Mouse (Mus musculus) layer of hippocampus, adult 18-20 months (tissue): ENCODE data around the gene Rasl10b. TPM values are rescaled to one million over a fixed set of nuclear protein-coding genes. Genes with fewer than 3 reads are reported as not detected.

Experiments
- DNase-seq, 2 experiments: peaks; one replicate each; pipeline ENCODE4 v3.0.0; 2022; ENCODE audit warnings: low spot score in 2 of 2
- total RNA-seq, 2 experiments: library from RNA; stranded (reverse); gene quantifications; 2 replicates each; pipeline ENCODE4 v1.2.3; 2021

Rasl10b gene
- total RNA-seq, 2 experiments from 2014 or later: 243 to 245 TPM

DNA sequence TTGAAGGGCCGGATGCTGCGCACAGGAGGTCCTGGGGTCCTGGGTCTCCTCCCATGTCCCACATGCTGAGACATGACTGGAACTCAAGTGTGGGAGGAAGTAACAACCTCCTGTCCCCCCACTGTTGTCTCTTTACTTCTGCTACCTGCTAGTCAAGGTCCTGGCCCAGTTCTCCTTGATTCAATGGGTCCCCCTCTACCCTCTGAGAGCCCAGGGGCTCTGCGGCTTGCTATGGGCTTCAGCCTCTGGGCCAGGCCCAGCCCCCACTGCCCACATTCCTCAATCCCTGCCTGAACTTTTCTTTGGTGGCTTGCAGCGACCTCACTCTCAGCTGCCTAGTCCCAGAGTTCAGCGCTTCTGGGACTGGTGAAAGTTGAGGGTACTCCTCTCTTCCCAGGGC lies 20.4 kb downstream of the Rasl10b start, which contains the start of gene Gas2l2:
Gene Gas2l2 (minus strand): TSS at position 101 of the 400 bp plus-strand sequence.
- DNase-seq: no peak

DNA sequence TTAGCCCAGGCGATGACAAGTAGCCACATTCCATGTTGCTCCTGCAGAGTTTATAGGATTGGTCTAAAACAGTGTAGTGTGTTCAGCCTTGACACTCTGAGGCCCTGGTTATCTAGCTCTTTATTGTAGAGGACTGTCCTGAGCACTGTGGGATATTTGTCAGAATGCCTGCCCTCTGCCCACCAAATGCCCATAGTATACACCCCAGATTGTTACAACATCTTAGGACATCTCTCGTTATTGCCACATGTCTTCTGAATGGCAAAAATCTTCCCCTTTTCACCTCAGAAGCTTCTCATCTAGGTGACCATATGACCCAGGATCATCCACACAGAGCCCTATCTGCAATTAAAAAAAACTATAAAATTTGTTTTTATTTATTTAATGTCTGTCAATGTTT lies 23.6 kb downstream of the Rasl10b start:
- no peak for DNase-seq

DNA sequence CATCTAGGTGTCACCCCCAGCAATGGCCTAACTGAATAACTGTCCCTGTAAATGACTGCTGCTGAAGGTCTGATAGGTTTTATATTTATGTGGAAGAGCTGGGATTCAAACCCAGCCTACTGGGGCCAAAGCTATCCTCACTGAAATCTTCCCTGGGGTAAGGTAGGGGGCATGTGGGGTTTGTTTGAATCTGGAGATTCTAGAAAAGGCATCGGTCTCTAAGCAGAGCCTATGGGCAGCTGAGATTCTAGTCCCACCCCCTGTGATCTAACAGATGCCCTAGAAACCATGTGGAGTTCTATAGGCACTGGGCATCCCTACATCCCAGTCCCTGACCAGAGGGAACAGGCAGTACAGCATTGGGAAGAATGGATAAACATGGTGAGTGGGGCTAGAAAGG lies 28.4 kb downstream of the Rasl10b start, which contains the start of gene 1700020L24Rik:
Gene 1700020L24Rik (plus strand): TSS at position 301 of the 400 bp plus-strand sequence.
- DNase-seq: no peak

DNA sequence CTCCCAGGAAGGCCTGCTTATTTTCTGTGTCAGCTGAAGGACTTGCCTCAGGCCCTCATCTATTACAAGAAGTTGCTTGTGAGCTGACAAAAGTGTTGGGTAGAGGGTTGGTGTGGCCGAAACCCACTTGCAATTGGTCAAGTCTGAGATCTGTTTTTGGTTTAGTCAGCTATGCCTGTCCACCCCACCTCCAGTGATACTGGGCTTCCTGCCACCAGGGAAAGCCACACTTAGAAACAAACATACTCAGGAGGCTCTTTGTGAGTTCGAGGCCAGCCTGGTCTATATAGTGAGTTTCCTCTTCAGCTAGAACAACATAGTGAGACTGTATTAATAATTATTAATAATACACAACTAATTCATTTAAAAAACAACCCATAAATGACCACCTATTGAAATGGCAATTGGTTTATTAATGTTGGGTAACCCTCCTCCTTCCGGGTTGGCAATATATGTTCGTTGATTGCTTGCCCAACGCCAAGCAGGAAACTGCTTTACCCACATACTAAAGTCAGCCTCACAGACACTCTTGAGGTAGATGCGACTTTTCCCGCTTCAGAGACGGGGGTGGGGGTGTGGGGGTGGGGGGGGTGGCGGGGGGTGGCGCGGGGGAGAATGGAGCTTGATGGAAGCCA lies 30.6 kb downstream of the Rasl10b start:
- DNase-seq: no peak

DNA sequence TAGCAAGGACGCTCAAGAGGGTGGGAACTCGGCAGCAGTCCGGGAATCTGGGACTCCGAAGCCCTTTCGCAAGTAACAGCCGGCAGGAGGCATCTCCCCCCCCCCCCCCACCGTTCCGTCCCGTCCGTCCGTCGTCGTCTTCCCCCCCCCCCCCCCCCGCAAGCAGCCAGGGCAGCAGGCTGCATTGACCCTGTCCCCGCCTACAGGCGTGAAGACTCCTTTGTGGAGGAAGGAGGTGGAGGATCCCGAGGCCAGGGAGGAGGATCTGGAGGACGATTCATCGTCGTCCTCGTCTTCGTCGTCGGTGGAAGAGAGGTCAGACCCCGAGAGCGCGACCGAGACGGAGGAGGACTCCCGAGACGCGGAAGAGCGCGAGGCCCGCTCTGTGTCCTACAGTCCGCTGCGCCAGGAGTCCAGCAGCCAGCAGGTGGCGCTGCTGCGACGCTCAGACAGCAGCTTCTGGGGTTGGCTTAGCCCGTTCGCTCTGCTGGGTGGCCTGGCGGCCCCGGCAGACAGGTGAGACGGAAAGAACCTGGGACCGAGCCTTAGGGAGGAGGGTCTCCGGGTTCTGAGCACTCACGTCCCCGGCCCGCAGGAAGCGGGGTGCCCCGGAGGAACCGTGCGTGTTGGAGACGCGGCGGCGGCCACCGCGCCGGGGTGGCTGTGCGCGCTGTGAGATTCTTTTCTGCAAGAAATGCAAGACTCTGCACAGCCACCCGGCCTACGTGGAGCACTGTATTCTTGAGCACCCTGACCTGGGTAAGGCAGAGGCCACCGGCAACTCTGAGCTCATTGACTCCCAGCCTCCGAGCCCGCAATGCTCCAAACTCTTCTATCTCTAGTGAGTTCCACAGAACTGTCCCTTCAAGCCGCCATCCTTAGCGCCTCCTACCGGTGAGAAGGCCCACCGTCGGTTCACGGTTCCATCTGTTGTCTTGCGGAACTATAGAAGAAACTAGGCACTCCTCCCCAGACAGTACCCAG lies 31.4 kb downstream of the Rasl10b start:
- DNase-seq: peak; percentile 74 to 91

DNA sequence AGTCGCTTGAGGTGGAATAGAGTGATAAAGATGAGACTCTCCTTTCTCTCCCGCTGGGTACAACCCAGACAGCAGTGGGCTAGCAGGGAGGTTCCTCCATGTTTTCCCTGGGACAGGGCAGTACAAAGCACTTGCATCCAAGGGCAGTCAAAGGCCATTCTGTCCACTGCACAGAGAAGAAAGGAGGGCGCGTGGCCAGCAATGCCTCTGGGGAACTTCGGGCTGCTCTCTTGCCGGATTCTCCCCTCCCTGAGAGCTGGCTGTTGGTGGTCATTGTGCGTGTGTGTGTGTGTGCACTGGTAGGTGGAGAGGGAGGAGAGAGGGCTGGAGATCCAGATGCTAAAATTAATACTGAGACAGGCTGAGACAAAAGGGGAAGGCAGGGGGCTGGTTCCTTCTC lies 32.3 kb downstream of the Rasl10b start:
- no peak for DNase-seq

DNA sequence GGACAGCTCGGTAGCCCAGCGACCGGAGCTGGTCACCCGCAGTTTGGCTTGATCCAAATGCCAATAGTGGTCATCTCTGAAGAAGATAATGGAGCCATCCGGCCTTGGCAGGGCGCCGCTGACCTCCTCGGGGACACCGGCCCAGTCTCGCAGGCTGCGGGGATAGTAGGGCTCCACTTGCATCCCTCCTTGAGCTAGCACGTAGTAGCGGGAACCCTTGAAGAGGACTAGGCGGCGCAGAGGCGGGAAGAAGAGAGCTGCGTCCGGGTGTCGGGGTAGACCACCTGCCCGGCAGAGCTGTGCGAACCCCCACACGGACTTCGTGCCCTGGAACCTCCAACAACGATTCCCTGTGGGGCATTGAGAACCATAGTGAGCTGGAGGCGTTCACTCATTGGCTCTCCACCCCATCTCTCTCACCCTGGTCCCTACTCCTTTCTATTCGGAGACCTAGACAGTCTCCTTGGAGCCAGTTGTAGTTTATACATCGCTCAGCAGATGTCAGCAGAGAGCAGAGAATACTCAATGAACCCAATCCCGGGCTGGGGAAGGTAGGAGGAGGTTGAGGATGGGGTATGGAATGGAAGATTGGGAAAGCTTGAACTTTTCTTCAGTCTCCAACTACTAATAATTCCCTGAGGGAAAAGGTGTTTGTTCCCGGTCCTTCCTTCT lies 33.8 kb downstream of the Rasl10b start:
- DNase-seq: peak; percentile 55 to 88

DNA sequence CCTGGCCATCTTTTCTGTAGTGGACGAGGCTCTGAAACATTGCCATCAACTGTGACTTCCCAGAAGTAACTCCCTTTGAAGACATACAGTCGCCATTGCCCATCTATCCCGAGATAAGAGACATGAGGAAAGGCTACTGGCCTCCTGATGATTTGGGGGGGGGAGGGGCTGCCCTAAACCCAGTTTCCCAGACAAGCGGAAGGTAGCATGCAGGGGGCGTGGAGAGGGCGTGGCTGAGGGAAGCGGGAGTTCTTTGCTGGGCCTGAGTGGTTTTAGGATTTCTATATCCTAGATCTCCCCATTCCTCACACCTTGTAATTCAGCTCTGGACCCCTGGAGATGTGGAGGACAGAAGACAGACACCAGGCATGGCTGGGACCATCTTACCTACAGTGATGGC lies 34.9 kb downstream of the Rasl10b start:
- no peak for DNase-seq

DNA sequence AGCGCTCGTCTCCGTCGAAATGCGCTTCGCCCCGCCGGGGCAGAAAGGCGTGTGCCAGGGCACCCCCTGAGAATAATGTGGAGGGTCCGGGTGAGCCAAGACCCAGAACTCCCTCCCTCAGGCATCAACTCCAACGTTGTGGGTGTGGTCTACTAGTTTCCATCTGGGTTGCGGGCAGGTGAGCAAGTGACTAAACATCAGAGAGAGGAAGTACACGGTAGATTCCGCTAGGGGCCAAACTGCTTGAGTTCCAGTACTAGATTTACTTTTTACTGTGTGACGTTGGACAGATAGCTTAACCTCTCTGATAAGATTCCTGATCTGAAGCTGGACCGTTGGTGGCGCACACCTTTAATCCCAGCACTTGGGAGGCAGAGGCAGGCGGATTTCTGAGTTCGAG lies 36.1 kb downstream of the Rasl10b start:
- no peak for DNase-seq

DNA sequence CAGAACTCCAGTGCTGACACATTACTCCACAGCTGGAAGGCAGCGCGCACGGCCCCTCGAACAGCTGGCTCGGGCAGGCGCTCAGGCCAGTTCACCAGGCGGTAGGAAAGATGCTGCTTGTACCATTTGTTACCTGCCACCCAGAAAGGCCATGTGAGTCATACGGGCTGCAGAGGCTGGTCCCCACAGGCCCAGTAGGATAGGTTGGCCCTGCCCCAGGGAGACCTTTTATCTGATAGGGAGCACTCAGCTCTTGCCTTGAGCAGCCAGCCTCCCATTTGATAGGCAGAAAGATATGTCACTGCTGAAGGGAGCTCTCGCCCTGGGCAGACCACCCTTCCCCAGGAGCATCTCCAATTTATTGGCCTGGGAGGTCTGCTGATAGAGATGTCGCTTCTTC lies 38.7 kb downstream of the Rasl10b start:
- no peak for DNase-seq

DNA sequence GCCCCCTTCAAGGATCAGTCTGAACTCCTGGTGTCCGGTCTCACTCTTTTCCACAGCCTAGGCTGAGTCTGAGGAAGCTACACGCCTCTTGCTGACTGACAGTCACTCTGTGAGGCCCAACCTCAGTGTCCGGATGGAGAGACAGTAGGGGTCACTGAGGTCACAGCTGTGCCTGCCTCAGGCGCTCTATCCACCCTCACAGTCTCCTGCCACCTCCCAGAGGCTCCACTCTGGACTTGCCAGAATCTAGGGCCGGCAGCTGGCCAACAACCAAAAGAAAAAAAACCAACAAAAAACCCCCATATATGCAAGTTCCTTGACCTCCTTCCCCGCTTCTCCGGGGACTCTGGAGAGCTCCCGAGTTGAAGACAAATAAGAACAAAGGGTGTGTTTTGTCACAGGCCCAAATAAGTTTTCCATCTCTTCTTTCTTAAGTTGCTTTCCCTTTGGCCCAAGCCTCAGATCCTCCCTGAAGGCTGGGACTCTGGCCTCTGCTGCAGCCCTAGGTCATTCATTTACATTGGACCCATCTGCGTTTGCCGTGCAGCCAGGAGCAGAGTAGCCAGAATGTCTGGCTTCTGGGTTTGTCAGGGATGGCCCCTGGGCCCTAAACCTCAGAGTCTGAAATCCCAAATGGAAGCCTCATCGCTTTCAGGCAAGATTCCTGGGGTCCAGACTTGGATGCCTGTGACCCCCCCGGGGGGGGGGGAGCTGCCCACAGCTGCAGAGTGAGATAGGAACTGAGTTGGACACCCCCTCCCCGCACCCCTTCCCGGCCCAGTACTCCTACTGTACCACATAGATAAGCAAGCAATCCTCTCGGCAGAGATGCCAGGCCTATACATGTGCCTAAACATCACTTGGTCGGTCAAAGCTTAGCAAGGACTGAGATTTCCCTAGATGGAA lies 39.3 kb downstream of the Rasl10b start:
- DNase-seq: no peak

DNA sequence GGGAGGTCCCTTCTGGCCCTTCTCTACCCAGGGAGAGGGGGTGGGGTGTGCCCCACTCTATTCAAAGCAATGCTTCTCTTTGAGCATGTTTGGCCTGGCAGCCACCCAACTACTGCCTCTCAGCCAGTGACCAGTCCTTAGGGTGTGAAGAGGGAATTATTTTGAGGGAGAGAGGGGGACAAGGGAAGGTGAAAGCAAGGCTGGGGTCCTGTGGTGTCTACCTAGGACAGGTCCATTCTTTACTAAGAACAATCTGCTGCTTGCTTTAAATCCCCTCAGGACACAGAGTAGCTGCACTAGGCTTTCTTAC lies 39.9 kb downstream of the Rasl10b start:
- DNase-seq: no peak

DNA sequence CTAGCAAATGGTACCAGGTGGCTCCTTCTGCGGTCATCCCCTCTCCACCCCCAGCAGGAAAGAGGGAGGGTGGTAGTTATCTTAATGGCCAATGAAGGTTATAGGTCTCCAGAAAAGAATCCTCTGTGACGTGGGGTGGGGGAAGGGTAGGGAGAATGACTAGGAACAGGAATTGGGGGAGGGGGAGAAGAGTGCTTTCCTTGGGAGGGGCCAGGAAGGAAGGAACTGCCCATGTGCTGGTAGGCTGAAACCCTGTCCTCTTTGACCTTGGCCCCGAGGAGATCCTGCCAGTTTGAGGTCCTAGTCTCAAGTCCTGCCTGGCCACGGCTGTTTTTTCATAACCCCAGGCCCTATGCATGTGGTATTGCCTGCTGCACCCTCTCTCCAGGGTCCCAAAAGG lies 40.4 kb downstream of the Rasl10b start:
- DNase-seq: no peak

DNA sequence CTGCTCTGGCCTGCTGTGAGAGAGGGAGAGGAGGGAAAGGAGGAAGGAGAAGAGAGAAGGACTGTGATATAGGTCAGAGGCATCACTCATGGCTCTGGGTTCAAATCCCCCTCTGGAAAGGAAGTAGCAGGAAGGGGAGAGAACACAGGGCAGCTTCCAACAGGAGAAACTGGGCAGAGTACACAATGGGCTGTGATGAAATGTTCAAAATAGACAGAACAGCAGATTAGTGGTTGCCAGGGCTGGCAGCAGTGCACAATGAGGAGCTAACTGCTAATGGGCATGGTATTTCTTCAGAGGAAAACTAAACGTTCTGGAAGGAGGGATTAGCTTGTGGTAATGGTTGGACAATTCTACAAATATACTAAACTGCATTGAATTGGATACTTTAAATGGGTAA lies 41.6 kb downstream of the Rasl10b start:
- DNase-seq: peak in 1 of 2 experiments; percentile 34

DNA sequence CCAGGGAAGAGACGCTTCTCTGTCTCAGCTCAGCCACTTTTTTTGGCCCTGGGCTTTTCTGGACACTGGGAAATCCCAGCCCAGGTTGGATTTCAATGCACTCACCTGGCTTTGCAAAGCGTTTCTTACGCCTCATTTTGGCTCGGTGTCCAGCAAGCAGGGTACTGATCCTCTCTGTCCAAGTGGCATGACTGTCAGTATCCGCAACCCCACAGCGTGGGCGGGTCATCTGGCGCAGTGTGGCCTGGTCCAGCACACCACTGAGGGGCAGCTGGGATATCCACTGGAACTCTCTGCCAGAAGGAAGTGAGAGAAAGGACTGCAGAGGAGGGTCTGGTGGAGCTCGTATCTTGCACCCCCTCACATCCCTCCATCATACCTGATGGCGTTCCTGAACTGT lies 42.3 kb downstream of the Rasl10b start:
- DNase-seq: no peak

DNA sequence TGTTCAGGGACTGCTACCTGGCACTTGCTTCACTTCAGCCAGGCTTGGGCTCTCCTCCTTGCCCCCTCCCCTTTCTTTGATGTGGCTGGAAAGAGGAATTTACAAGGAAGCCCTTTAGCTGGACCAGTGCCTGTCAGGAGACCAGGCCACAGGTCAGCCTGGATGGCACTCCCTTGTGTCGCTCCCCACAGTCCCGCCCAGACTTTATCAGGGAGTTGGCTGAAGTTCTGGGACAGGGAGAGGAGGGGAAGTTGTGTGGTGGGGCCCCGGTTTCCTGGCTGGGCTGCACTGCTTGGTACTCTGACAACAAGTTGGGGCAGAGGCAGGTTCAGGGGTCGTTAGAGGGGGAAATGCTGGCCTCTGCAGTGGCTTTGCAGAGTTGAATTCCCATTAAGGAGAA lies 45.6 kb downstream of the Rasl10b start:
- no peak for DNase-seq

DNA sequence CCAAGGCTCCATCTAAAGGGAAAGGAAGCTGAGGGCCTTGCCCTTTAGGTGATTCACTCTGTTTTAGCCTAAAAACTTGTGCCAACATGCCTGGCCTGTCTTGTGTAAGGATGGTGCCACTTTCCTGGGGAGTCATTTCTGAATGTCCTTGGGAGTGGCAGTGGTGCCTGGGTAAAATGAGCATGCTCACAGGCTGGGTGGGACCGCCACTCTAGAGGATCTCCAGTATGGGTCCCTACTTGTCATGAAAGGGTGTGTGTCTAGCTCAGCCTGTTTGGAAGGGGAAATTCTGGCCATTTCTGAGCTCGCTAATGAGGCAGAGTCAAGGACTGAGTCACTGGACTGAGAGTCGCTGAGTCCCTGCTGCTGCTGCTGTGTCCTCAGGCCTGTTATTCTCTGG lies 46.7 kb downstream of the Rasl10b start:
- DNase-seq: no peak

DNA sequence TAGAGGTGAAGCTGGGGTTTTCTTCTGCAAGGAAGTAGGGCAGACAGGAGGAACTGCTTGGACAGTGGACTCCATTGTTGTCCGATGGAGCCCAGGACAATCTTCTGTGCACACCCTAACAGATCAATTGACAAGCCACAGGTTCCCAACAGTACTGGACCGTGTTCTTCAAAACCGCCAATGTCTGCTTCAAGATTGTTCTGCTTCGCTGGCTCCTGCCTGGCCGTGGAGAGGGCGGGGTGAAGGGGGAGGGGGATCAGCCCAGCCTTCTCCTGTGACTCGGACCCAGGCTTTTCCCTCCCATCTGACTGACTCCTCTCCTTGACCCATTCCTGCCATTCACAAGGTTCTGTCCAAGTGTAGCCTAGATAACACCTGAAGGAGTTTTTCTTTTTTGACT lies 48.3 kb downstream of the Rasl10b start:
- no peak for DNase-seq

DNA sequence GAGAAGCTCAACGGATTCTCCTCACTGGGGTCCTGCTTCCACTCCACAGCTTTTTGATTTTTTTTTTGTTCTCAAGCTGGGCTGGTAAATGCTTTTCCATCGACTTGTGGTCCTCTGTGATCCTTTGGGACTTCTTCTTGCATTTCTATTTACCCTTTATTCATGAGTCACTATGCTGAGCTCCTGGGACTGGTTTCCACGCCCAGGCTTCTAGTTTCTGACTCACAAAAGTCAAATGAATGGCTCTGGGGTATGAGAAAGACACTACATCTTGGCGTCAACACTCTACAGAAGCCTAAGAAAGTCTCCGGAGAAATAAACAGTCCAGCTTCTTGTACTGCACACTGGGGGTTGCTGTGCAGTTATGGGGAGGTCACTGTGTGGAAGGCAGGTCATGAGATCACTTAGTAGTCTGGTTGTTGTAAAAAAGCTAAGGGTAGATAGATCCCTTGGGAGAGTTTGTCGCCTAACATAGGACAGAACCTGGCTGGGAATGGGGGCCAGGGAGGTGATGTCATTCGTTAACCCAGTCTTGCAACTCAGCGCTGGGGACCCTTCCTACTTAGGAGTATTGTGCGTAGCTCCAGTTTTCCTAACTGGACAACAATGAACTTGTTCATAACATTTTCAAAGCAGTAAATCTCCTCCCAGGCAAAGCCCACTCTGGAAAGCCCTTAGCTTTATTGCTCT lies 49.1 kb downstream of the Rasl10b start:
- DNase-seq: no peak

DNA sequence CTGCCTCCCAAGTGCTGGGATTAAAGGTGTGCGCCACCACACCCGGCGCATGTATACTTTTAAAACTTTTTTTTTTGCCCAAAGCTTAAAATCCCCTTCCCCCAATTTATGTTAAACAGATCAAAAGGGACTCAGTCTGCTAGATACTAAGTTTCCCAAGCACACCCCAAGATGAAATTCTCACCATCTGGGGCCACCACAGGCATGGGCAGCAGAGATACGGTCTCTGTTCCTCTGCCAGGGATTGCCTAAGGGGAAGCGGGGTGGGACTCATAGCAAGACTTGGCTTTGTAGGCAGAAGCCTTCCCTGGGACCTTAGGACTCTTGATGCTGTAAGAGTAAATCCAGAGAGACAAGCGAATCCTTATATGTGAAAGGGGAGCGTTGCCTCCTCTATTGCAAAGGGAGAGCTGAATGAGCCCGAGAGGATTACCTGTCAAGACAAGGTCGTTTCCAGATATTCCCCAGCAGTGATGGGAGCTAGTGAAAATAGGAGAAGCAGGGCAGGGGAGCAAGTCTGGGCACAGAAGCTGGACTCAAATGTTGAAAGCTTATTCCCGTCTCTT lies 52.6 kb downstream of the Rasl10b start:
- no peak for DNase-seq
